Mouse (Mus musculus) hindbrain, embryonic 14.5 days (tissue): ENCODE measurements around the gene Gabbr2. TPM values are rescaled to one million over a fixed set of nuclear protein-coding genes. Genes with fewer than 3 reads are reported as not detected.

Experiments used
- ATAC-seq: fragments of 200-750 bp; cut with Nextera tagmentation; 2 replicates; pipeline ENCODE4 v1.8.0; 2017; ENCODE audit warnings: moderate number of reproducible peaks, mild to moderate bottlenecking, moderate TSS enrichment, moderate library complexity; ENCODE audit not compliant: low FRiP score
- DNase-seq: peaks from one replicate; pipeline ENCODE4 v3.0.0-alpha.2; 2015; ENCODE audit warnings: low spot score
- H3K27ac ChIP-seq: fragments of 300-500 bp; sonication (generic); 2 replicates; pipeline ENCODE4 v1.5.1; 2014; ENCODE audit warnings: mild to moderate bottlenecking, moderate library complexity
- H3K27me3 ChIP-seq: fragments of 300-500 bp; sonication (generic); 2 replicates; pipeline ENCODE4 v1.6.1; 2014; ENCODE audit warnings: mild to moderate bottlenecking, low read length, mixed read lengths; ENCODE audit not compliant: control insufficient read depth, insufficient read depth
- H3K36me3 ChIP-seq: fragments of 300-500 bp; sonication (generic); replicated peaks from 2 replicates; pipeline ENCODE4 v1.6.1; 2014; ENCODE audit not compliant: control insufficient read depth, insufficient read depth
- H3K4me1 ChIP-seq: fragments of 300-500 bp; sonication (generic); replicated peaks from 2 replicates; pipeline ENCODE4 v1.6.1; 2014; ENCODE audit warnings: antibody characterized with exemption, low read length, mixed read lengths; ENCODE audit not compliant: control insufficient read depth, insufficient read depth
- H3K4me2 ChIP-seq: fragments of 300-500 bp; sonication (generic); replicated peaks from 2 replicates; pipeline ENCODE4 v1.6.1; 2014; ENCODE audit warnings: mild to moderate bottlenecking, moderate library complexity
- H3K4me3 ChIP-seq: fragments of 300-500 bp; sonication (generic); replicated peaks from 2 replicates; pipeline ENCODE4 v1.5.1; 2014; ENCODE audit warnings: mild to moderate bottlenecking, low read length
- H3K9ac ChIP-seq: fragments of 300-500 bp; sonication (generic); 2 replicates; pipeline ENCODE4 v1.6.1; 2014
- H3K9me3 ChIP-seq: fragments of 300-500 bp; sonication (generic); 2 replicates; pipeline ENCODE4 v1.6.1; 2016; ENCODE audit warnings: low read length; ENCODE audit not compliant: control insufficient read depth
- WGBS: fragments of 180-500 bp; shearing (Covaris S2); extraction: QIAGEN DNeasy Blood & Tissue Kit; methylation state at CpG from one replicate; pipeline ENCODE4 v1.1.7; 2014; 5-methylcytosine and 5-hydroxymethylcytosine counted together
- polyA plus RNA-seq: library from polyadenylated mRNA; unstranded; fragments of >200 nt; fragmentation: Nextera tagmentation; extraction: Ambion mirVana; gene quantifications from 2 replicates; pipeline ENCODE4 v1.2.1, GENCODE M21; 2014

Gabbr2 gene
- polyA plus RNA-seq, result 13.3 and 13.8 TPM in 2 replicates

GRCm38 (mm10) chr4:46991016-46991958 is at the start of gene Gabbr2:
TSS of gene Gabbr2 (minus strand) at chr4:46991873.
- under 1% methylated on average over 57 of the region's 134 CpGs for WGBS
- peak within 1 kb of the TSS; percentile 70 for H3K4me2 ChIP-seq
- H3K4me1 ChIP-seq, result peaks cover 25% of the 10 kb centered on the region; the same call in 1 of the 2 replicates
- H3K9ac ChIP-seq, result peak within 1 kb of the TSS; percentile 80
- H3K27ac ChIP-seq, result peak within 1 kb of the TSS; percentile 91
- H3K9me3 ChIP-seq, result no peaks in the 10 kb centered on the region
- H3K36me3 ChIP-seq, result no peaks in the 10 kb centered on the region
- peak within 1 kb of the TSS; percentile 57 for H3K4me3 ChIP-seq
- DNase-seq, result peak; percentile 65
- H3K27me3 ChIP-seq, result peaks cover 32% of the 10 kb centered on the region
- ATAC-seq, result peak; percentile 79

- H3K4me2 ChIP-seq, result no peak overlapping the region
- ATAC-seq (no peak), DNase-seq (no peak)
- no peaks in the 10 kb centered on the region for H3K27me3 ChIP-seq
- H3K36me3 ChIP-seq, result peaks cover 21% of the 10 kb centered on the region
- no peak overlapping the region for H3K9ac ChIP-seq
- H3K4me3 ChIP-seq, result no peak overlapping the region
- H3K4me1 ChIP-seq, result peaks cover 8% of the 10 kb centered on the region; the same call in 1 of the 2 replicates
- WGBS, result 91% methylated on average over 10 of the region's 10 CpGs
- no peaks in the 10 kb centered on the region for H3K9me3 ChIP-seq
- H3K27ac ChIP-seq, result no peak overlapping the region
Observed at GRCm38 (mm10) chr4:47039586-47039985, 47.9 kb upstream of the Gabbr2 start.

- H3K4me2 ChIP-seq, result no peak overlapping the region
- no peaks in the 10 kb centered on the region for H3K9me3 ChIP-seq
- H3K9ac ChIP-seq, result no peak overlapping the region
- H3K27me3 ChIP-seq, result no peaks in the 10 kb centered on the region
- 17% methylated on average over 5 of the region's 5 CpGs for WGBS
- H3K27ac ChIP-seq, result no peak overlapping the region
- ATAC-seq (peak; percentile 68), DNase-seq (peak; percentile 94)
- peaks cover 34% of the 10 kb centered on the region for H3K36me3 ChIP-seq
- peaks cover 8% of the 10 kb centered on the region; the same call in 1 of the 2 replicates for H3K4me1 ChIP-seq
- no peak overlapping the region for H3K4me3 ChIP-seq
Observed at GRCm38 (mm10) chr4:47037321-47037657, 45.6 kb upstream of the Gabbr2 start.

GRCm38 (mm10) chr4:47036486-47037320 is 45.0 kb upstream of the Gabbr2 start:
- ATAC-seq, result peak; percentile 61
- H3K27me3 ChIP-seq, result no peaks in the 10 kb centered on the region

GRCm38 (mm10) chr4:47035536-47035935 is 43.9 kb upstream of the Gabbr2 start:
- H3K36me3 ChIP-seq, result peaks cover 34% of the 10 kb centered on the region
- no peak overlapping the region for H3K27ac ChIP-seq
- no peak overlapping the region for H3K4me2 ChIP-seq
- H3K4me1 ChIP-seq, result peaks cover 8% of the 10 kb centered on the region; the same call in 1 of the 2 replicates
- no peaks in the 10 kb centered on the region for H3K9me3 ChIP-seq
- no peak overlapping the region for H3K4me3 ChIP-seq
- no peak overlapping the region for H3K9ac ChIP-seq
- DNase-seq (no peak), ATAC-seq (no peak)
- 62% methylated on average over 14 of the region's 14 CpGs for WGBS
- H3K27me3 ChIP-seq, result no peaks in the 10 kb centered on the region

More at GRCm38 (mm10) chr4:47036486-47037320, 45.0 kb upstream of the Gabbr2 start:
- peaks cover 34% of the 10 kb centered on the region for H3K36me3 ChIP-seq
- peaks cover 8% of the 10 kb centered on the region; the same call in 1 of the 2 replicates for H3K4me1 ChIP-seq
- no peak overlapping the region for H3K4me2 ChIP-seq
- WGBS, result 39% methylated on average over 13 of the region's 13 CpGs
- H3K4me3 ChIP-seq, result no peak overlapping the region
- no peak for DNase-seq
- H3K9ac ChIP-seq, result 0 out of 2 replicates have a peak overlapping the region, but pooled peaks have one; percentile 8
- no peak overlapping the region for H3K27ac ChIP-seq
- no peaks in the 10 kb centered on the region for H3K9me3 ChIP-seq

GRCm38 (mm10) chr4:47032171-47032570 is 40.5 kb upstream of the Gabbr2 start:
- 93% methylated on average over 8 of the region's 8 CpGs for WGBS
- H3K27ac ChIP-seq, result no peak overlapping the region
- H3K36me3 ChIP-seq, result peaks cover 13% of the 10 kb centered on the region; the same call in 1 of the 2 replicates
- no peak overlapping the region for H3K9ac ChIP-seq
- no peaks in the 10 kb centered on the region for H3K27me3 ChIP-seq
- H3K4me2 ChIP-seq, result no peak overlapping the region
- H3K4me3 ChIP-seq, result no peak overlapping the region
- no peaks in the 10 kb centered on the region for H3K9me3 ChIP-seq
- H3K4me1 ChIP-seq, result peaks cover 8% of the 10 kb centered on the region; the same call in 1 of the 2 replicates
- no peak for ATAC-seq
- DNase-seq, result no peak

GRCm38 (mm10) chr4:47028791-47029190 is 37.1 kb upstream of the Gabbr2 start:
- H3K27ac ChIP-seq, result no peak overlapping the region
- no peaks in the 10 kb centered on the region for H3K9me3 ChIP-seq
- H3K4me1 ChIP-seq, result no peaks in the 10 kb centered on the region
- no peak for DNase-seq
- peaks cover 34% of the 10 kb centered on the region; the same call in 1 of the 2 replicates for H3K36me3 ChIP-seq
- H3K4me2 ChIP-seq, result no peak overlapping the region
- no peak overlapping the region for H3K4me3 ChIP-seq
- WGBS, result 80% methylated on average over 5 of the region's 5 CpGs
- ATAC-seq, result no peak
- H3K9ac ChIP-seq, result no peak overlapping the region
- H3K27me3 ChIP-seq, result no peaks in the 10 kb centered on the region

GRCm38 (mm10) chr4:47023949-47024348 is 32.3 kb upstream of the Gabbr2 start:
- no peak overlapping the region for H3K4me3 ChIP-seq
- ATAC-seq, result no peak
- 71% methylated on average over 6 of the region's 6 CpGs for WGBS
- H3K4me1 ChIP-seq, result no peaks in the 10 kb centered on the region
- H3K4me2 ChIP-seq, result no peak overlapping the region
- no peak overlapping the region for H3K27ac ChIP-seq
- no peak for DNase-seq
- H3K27me3 ChIP-seq, result no peaks in the 10 kb centered on the region
- H3K9ac ChIP-seq, result no peak overlapping the region; the same call in 1 of the 2 replicates
- no peaks in the 10 kb centered on the region for H3K9me3 ChIP-seq
- H3K36me3 ChIP-seq, result peaks cover 27% of the 10 kb centered on the region
